Mouse (Mus musculus): ENCODE measurements around the gene Tuba4a.

The Tuba4a gene

DNA sequence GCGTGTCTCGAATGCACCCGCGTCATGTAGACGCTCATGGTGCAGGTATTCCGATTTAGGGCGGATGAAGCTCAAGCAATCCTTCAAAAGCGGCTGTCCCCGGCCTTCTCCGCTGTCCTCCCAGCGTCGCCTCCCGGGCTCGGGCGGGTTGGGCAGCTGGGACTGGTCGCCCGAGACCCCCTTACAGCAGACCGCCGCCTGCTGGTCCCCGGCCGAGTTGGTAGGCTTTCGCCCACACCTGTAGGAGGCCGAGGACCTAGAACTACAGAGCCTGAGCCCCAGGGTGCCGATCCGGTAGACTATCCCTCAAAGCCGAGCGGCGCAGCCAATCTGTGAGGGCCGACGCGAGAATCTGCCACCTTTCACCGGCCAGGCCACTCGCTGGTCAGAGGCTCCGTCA lies at the start of gene Tuba4a:
TSS of gene Tuba4a (minus strand) at position 335 of the 400 bp plus-strand sequence.
- DNase-seq (ENCODE audit: low read depth) = no peak

DNA sequence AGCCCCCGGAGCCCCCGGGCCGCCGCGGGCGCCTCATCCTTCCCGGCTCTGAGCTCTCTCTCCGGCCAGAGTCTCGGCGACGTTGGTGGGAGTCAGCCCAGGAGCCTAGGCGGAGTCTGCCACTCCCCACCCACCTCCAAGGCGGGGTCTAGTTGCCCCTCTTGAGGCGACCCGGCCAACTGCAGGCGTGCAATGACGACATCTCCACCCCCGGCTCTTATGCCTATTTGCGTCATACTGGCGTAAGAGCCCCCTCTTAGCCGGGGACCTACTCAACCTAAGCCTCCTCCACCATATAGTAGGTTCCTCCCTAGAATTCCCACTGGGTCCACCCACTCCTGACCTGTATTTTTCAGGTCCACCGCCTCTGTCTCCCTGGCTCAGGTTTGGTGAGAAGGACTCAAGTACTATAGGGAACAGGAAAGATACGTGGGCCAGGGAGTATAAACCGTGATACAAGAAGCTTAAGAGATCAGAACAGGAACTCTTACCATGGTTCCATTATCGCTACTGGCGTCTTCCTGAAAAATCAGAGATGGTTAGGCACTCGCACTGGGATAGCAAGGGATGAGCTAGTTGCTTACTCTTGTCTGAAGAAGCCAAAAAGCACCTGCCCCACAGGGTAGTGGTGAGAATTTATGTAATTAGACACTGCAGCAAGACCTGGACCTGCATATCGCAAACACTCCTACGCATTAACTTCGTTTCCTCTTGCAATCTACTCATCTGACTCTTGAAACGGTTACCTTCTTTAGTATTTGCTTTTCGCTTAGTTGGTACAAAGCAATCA lies 44.6 kb upstream of the Tuba4a start, which contains the start of gene Ptprn:
TSS of gene Ptprn (minus strand) at position 412 of the 790 bp plus-strand sequence.
- no peak for DNase-seq (ENCODE audit: low read depth)

DNA sequence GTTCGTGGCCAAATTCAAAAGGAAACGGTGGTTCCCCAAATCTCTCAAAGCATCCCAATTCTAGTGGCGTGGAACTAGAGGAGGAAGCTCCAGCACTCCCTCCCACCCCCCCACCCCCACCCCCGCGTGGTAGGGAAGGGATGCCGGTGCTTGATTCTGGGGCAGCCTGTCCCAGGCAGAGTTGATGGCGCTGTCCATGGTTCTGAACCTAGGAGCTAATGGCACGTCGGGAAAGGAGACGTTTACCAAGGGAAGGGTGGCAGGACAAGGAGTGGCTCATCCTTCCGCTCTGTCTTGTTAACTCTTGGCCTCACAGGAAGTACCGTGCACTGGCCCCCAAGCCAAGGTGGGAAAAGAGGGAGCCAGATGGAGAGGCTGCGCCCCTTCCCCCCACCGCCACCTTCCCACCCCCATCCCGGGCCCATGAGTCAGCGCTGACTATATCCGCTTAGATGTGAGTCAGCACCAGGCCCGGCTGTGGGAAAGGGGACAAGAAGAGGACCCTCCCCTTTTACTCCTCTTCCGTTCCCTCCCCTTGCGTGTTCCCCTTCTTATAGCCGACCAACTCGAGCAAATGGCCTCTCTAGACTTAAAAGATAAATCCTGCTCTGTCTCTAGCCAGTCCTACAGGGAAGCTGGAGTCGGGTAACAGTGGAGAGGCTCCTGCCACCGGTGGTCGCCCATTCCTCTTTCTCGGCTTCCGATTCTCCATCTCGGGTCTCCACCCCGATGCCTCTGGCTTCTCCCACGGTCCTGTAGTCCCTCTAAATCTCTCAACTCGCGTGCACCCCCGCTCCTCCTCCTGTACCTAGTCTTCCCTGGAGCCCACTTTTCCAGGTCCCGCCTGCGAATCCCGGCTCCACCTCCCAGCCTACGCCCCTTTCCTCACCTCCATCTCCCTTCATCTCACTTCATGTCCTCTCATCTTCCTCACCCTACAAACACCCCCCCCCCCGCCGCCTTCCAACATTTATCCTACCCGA lies 43.6 kb upstream of the Tuba4a start:
- DNase-seq (ENCODE audit: low read depth) = peak; percentile 74

DNA sequence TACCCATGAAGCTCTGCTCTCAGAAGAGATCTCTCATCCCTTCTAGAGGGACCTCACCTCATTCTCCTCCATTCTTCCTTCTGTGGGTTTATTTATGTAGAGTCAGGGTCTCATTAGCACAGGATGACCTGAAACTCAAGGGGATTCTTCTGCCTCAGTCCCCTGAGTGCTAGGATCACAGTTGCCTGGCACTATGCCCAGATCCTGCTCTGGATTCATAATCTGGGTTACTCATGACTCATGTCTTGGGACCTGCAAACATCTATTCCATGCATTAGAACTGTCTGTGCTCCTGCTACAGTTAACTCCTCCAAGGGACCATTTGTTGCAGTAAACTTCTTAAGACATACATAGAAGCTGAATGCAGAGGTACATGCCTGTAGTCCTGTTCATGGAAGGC lies 41.6 kb upstream of the Tuba4a start:
- no peak for DNase-seq (ENCODE audit: low read depth)

DNA sequence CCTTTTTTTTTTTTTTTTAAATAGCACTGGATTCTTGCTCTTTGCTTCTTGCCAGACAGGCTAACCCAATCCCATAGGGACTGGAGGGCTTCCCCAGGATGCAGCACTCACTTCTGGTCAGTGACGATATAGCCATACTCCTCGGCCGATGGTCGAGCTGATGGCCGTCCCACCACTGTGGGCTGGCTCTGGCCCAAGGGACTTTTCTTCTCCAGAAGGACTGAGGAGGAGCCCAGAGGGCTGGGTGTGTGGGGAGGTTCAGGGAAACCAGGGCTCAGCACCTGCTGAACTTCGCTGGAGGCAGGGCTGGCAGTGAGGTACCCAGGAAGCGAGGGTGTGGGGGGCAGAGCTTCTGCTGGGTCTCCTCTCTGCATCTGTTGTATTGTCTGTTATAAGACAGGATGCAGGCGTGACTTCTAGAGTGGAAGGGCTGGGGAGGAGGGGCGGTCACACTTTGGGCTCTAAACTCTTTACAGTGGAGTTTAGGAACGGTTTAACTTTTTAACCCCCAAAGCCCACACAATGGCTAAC lies 35.9 kb upstream of the Tuba4a start:
- DNase-seq (ENCODE audit: low read depth) = no peak

DNA sequence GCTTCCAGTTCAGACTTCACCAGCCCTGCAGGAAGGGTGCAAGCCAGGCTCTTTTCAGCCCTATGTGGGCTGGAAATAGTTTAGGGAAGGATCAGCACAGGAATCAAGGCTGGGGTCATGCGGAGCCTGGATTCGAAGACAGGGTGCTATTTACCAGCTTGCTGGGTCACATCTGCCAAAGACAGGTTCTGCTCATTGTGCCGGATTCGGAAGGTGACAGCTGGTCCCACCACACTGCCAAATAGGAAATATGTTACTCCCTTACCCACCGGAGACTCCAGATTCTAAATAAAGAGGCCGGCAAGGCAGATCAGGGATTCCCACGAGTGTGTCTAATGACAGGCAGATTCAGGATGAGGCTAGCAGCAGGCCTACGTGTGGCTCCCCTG lies 35.0 kb upstream of the Tuba4a start:
- DNase-seq (ENCODE audit: low read depth) = no peak

DNA sequence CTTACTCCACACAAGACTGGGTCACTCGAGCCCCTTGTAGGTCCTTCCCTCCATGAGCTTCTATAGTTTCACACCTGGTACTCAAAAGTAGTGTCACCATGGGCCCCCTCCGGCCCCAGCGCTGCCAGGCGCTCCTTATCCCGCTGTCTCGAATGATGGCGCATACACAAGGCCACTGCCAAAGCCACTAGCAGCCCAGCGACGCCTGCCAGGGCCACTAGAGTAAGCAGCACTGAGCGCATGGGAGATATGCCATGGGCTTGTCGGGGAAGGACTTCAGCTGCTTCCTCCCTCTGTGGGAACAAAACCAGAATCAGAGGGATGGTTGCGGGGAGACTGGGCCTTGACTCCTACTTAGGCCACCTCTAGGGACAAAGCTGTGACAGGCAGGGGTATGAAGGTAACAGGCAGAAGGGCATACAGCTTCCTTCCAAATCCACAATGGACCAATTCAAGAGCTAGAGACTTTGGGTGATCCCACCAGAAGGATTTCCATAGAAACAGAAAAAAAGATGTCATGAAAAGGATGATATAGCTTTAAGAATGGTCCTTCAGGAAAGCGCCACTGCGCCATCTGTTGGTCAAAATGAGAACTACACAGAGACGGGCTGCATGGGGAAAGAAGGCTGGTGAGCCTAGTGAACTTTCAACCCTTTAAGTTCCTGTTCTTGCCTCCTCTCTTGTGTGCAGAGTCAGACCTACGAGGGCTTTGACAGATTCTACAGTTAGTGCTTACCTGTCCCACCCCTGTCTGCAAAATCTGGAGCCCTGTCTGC lies 34.4 kb upstream of the Tuba4a start:
- peak; percentile 85 for DNase-seq (ENCODE audit: low read depth)

DNA sequence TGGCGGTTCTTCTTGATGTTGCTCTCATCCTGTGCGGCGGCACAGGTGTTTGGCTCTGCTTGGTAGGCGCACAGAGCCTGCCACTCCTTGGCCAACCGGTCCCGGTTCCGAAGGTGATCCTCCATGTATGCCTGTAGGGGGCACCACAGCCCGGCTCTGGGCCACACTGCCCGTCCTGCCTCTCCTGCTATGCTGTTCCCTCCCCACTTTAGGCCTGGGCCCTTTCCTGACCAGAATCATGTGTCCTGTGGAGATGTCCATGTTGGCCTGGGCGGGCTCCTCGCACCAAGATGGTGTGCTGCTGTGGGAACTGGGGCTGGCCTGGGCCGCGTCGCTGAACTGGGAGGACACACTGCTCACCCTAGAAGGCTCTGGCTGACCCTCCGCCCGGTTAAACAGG lies 33.4 kb upstream of the Tuba4a start:
- DNase-seq (ENCODE audit: low read depth) = no peak

DNA sequence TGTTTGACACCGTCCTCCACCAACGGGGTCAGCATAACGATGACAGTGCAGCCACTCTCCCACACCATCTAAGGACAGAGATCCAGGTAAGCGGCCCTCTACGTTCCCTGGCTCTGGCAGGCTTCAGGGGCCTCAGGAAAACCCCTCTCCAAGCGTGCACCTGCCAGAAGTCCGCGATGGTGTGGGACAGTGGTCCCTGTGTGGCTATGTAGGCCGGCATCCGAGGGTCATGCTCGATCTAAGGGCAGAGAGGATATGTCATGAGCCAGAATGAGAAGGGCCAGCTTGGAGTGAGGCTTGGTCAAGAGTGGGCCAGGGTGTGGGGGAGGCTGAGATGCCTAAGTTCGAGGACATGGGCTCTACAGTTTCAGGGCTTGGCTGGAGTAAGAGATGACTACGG lies 32.6 kb upstream of the Tuba4a start:
- DNase-seq (ENCODE audit: low read depth) = no peak

DNA sequence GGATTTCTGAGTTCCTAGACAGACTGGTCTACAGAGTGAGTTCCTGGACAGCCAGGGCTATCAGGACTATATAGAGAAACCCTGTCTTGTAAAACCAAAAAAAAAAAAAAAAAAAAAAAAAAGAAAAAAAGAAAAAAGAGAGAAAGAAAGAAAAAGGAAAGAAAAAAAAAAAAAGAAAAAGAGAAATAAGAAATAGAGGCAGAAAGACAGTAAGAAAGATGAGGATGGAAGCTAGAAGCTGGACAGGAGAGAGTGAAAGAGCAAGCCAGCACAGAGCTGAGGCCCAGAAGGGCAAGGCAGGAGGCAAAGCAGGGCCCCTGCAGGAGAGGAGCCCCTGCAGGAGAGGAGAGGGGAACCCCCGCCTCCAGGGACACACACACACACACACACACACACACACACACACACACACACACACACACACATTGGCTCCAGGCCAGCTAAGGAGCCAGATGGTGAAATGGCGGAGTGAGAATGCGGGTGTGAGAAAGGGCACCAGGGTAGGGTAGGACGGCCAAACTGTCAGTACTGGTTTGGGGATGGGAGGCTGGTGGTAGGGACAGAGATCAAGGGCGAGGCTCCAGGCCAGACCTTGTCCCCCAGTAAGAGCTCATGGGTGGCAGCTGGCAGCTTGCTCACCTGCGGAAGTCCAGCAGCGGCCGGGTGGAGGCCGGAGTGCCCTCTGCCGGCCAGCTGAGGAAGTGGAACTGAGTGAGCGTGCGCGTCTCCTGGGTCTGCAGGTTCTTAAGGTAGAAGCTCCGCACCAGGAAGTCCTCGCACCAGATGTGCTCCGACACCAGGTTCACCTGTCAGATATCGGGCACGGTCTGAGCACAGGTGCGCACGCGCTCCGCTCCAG lies 31.7 kb upstream of the Tuba4a start:
- DNase-seq (ENCODE audit: low read depth) = peak; percentile 69

DNA sequence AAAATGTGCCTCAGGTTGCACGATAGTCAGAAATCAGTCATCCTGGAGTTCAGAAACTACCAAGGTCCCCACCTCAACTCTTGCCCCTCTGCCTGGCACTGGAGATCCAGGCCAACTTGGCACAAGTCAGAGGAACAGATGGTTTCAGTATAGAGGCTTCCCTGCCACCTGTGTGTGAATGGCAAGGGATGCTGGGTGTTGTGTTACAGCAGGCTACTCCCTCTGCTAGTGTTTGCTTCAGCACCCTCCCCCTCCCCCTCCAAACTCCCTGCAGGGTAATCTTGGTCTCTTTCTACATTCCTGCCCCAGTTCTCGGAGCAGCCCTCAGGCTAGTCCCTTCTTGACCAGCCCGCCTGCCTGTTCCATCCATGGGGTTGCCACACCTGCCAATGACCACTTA lies 30.8 kb upstream of the Tuba4a start:
- no peak for DNase-seq (ENCODE audit: low read depth)

DNA sequence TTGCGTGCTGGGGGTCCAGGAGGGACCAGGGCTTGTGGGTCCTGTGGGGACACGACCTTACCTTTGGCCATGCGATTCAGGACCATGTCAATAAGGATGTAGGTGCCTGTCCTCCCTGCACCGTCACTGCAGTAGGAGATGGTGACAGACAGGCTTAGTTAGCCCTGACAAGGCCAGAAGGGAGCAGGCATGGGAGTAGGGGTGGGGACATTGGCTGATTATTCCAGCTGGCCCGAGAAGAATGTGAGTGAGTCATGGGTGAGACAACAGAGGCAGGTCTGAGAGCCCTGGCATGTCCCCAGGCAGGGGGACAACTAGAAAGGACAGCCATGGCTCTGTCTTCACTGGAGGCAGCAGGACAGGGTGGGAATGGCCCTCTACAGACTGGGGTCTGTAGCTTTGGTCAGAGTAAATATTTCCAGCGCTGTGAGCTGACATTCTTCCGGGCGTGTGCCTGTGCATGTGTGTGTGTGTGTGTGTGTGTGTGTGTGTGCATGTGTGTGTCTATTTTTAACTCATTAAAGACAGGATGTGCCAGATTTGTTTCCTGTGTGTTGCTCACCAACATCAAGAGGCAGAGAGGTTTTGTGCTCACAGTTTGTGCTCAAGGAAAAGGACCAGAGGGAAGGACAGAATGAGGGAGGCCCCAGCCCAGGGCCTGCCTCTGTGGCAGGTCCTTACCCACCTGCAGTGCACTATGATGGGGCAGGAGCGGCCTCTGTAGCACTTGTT lies 28.5 kb upstream of the Tuba4a start:
- no peak for DNase-seq (ENCODE audit: low read depth)

DNA sequence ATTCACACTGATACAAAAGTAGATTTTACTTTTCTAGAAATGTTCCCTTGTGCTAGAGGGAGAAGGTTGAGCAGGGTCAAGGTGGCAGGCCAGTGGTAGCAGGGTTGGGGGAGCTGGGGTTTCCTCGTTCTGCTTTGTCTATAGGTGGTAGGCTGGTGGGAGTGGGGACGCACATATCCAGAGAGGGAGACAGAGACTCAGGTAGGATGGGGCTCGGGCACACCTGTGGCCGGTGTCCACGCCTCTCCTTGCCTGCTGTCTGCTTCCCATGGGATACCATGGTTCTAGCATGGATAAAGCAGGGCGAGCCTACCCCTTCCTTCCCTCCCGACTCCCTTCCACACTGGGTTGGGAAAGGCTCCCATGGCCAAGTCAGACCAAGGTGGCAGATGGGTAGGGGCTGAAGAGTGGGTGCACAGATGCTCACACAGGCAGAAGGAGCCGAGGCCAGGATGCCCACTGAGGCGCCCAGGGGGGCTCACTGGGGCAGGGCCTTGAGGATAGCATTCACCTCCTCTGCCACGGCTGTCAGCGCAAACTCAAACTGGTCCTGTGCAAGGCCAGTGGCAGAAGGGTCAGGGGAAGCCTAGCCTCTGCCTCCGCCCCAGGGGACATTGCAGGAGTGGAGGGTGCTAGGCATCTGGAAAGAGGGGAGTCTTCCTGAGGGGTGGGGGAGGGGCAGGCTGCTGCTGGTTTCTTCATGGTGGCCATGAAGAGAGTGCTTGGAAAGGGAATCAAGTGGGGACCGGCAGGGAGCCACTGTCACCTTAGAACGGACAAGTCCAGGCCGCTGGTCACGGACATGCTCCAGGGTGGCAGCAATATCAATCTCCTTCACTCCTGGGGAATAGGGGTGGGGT lies 27.6 kb upstream of the Tuba4a start:
- DNase-seq (ENCODE audit: low read depth) = no peak

DNA sequence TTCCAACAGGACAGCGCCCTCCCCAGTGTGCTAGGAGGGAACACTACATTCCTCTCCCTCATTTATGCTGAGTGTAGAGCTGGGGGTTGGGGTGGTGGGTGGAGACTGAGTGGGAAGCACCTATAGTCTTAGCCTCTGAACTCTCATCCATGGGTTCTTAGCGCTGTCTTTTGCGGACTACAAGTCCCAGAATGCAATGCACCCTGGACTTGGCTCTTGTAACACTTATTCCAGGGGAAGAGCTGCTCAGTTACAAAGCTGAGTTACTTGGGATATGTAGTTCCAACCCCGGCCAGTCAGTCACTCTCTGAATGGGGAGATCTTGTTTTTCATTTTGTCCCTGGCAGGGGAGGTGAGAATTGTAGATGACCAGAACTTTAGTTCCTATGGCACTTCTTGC lies 25.2 kb upstream of the Tuba4a start:
- DNase-seq (ENCODE audit: low read depth) = no peak

DNA sequence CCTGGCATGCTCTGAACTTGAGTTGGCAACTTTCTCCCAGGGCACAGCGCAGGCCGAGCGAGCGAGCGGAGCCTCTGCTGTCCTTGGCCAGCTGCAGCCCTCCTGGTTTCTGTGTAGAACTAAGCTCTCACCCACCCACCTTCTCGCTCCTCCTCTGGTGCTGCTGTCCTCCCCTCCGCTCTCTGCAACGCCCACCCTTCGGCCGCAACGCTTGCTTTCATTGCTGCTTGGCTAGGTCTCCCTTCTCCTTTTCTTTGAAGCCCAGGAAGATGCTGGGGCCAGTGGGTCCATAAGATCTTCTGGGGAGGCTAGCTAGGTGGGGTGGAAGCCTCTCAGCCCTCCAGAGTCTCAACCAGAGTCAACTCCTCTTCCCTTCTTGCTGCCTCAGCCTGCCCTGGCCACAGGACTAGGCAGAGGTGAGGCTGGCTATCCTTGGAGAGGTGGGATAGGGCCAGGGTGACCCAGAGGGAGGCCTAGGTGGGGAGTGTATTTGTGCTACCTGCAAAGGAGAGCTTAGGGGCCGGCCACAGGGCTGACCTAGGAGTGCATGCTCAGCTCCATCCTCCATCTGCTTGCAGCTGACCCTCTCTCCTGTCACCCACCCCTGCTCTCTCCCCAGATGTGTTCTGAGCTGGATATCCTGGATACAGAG lies 24.6 kb upstream of the Tuba4a start:
- no peak for DNase-seq (ENCODE audit: low read depth)

DNA sequence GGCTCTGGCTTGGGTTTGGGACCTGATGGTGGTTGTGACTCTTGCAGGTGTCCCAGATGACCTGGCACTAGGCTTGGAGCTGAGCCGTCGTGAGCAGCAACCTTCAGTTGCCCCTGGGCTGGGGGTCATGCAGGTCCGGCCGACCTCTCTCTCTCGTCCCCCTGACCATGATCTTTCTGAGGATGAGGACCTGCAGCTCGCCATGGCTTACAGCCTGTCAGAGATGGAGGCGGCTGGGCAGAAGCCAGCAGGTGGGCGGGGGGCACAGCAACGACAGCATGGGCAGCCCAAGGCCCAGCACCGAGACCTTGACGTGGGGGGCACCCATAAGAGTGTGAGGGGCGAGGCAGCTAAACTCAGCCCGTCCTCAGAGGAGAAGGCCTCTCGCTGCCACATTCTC lies 23.7 kb upstream of the Tuba4a start:
- DNase-seq (ENCODE audit: low read depth) = no peak

DNA sequence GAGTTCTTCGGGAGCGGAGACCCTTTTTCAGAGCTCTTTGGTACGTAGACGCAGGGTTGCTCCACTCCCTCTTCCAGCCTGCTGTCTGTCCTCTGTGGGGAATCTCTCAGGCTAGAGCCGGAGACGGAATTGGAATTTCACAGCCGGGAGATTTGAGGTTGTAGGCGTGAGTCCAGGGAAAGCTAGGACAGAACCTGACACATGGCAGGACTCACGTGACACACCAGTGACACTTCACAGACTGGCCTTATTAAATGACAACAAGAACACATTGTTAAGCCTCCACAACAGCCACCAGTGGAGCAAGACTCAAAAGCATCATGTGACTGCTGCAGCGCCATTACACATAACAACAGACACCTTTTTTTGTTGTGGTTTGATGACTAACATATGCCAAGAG lies 19.9 kb upstream of the Tuba4a start:
- no peak for DNase-seq (ENCODE audit: low read depth)

DNA sequence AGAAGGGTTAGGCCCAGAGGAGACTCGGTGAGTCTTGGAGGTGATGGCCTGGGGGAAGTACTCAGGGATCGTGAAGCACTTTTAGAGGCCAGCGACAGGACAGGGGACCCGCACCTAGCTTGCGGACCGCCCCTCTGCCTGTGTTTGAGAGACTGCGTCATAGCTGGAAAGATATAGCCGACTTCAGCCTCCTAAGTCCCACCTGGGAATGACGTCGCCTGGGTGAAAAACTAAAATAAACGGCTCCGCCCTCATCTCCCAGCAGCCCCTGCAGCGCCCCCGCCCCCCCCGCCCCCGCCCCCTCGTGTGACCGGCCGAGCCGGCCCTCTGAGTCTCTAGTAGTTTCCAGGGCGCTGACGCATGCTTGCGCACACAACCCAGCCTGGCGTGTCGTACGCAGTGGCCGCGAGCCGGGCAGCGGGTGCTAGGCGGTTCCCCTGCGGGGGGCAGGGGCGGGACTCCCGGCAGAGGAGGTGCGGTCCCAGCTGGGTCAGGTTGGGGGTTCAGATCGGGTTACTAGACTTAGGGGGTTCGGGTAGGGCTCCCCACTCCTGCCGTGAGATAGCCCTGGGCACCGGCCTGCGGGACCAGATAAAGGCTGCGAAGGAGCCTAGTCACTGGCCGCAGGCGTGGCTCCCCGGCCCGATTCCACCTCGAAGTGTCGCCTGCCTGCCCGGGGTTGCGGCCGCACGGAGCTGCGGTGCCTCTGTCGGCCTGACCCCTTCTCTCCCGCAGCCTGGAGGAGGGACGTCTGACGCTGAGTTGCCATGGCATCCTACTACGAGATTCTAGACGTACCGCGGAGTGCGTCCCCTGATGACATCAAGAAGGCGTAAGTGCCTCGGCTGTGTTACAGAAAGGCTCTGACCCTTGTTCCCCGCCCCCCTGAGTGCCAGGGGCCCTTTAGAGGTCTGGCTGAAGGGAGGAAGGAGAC lies 16.7 kb upstream of the Tuba4a start, which contains the start of gene Dnajb2:
TSS of gene Dnajb2 (plus strand) at position 290 of the 934 bp plus-strand sequence.
- no peak for DNase-seq (ENCODE audit: low read depth)

All from c-Kit-positive CD71-negative TER-119-negative erythroid progenitor cells, embryonic 14.5 days (primary cell).